Mouse (Mus musculus) CD4-positive, CD25-positive, alpha-beta regulatory T cell, adult 4 months (primary cell): Measurements from ENCODE around the gene Hipk1. TPM values are rescaled to one million over a fixed set of nuclear protein-coding genes. Genes with fewer than 3 reads are reported as not detected.
"Not testable (repeated sequence)": the region's sequence is repeated elsewhere in the genome, so short reads cannot be mapped to it uniquely, and the experiment has no call there.

ENCODE experiments used
- ATAC-seq: one replicate; pipeline ENCODE4 v1.8.0; 2017
- polyA plus RNA-seq, 2 experiments: library from polyadenylated mRNA; unstranded; fragments of 100-300 nt; shearing (Covaris generic); gene quantifications; one replicate each; pipeline ENCODE4 v1.2.1; 2017

Gene Hipk1
- polyA plus RNA-seq = 10 to 100 TPM; 25.6 to 29.8 TPM

DNA sequence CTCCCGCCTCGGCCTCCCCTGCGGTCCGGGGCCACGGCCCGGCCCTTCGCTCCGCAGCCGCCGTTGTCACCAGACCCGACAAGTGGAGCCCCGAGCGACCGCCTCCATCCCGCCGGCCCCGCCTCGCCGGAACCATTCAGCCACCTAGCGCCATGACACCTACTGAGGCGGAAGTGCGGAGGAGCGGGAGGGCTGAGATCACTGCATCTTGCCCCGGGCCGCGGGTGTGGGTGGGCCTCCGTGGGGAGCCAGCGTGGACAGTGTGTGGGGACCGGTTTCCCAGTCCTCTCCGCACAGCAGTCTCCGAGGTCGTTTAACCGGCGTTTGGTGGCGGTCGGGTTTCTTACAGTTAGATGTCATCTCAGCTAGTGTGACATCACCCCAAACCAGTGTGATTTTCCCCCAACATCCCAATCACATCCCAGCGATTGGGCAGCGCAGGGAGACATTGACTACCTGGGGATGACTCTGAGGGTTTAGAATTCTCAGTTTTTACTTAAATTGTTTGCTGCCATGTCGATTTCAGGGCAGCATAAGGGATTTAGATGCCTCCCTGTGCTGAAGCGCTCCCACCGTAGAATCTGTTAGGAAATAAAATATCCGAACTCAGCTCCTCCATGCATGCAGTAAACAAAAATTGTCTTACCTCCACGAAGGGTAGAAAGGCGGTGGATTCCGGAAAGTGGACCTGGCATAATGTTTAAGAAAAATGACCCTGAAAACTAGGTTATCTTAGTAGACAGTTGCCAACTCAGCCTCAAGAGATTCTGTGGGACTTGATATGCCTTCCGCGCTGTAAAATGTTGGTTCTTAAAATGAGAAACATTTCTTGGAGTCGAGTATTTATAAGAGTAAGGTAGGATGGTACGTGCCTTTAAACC, at the start of gene Hipk1:
Hipk1 (minus strand) TSS at position 334 of the 881 bp plus-strand sequence.
- ATAC-seq = peak; percentile 90

DNA sequence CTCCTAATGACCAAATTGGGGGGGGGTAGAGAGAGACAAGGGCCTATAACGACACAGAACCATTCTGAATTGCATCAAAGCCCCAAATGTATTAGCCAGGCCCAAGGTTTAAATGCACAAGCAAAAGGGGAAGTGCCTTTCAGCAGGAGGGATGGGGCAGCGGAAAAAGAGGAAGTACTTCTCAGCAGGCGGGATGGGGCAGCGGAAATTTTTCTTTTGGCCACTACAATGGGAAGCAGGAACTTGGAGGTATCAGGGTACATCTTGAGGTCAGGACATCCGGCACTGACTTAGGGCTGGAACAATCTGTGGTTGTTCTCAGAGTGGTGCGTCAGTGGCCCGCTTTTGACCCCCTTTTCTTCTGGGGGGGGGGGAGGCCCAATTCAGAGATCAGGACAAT, 49.6 kb upstream of the Hipk1 start:
- not testable (repeated sequence) for ATAC-seq

DNA sequence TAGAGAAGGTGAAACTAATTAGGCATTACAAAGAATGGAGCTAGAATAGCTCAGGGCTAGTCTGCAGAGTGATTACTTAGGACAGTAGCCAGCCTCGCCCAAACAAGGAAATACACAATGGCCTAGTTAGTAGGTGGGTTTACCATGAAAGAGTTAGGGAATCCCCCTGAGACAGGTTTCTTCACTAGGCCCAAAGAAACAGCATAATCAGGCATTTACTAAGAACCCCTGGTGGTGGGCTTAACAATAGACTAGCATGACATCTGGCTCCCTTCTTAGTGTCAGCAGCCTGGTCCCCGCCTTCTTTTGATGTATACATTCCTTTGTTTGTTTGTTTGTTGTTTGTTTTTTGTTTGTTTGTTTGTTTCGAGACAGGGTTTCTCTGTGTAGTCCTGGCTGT, 48.8 kb upstream of the Hipk1 start:
- not testable (repeated sequence) for ATAC-seq

DNA sequence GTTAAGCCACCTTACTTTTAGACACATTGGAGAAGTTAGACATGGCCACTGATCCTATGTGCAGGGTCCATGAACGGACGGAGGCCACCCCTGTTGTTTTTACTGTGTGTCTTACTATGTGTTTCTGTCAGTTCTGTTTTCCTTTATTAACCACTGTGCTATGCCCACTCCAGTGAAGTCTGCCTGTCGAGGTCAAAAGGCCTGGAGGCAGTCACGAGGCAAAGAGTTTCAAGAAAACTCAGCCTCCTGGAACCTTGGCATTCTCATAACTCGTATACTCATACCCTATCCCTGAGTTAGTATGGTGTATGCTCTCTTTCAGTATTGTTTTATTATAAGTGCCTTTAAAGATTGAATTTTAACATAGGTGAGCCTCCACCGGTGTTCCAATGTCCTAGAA, 48.3 kb upstream of the Hipk1 start:
- no peak for ATAC-seq

DNA sequence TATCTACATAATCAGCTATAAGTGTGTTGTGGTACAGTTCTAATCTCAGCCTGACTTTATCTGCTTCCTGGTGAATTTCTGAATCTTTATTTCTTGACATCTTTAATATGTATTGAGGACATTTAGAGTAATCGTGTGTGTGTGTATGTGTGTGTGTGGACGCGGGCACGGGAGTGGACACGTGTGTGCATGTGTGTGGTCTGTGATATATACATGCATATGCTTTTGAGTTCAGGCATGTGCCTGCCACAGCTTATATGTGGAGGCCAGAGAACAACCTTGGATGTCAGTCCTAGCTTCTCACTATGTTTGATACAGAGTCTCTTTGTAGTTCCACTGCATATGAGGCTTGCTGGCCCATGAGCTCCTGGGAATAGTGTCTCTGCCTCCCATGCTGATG, 45.1 kb upstream of the Hipk1 start:
- ATAC-seq = no peak

DNA sequence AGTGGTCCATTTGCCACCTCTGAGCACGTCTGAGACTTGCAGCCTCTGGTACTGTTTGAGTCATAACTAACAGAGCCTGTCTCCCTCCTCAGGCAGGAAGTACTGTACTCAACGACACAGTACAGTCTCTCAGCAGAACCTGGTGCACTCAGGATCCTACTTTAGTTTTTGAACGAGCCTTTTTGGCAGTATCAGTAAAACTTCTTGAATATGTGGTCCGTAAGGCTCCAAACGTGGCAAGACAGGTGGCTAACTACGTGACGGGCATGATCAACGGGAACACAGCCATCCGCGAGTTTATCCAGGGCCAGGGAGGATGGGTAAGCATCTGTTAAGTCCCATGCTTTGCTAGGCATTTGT, 44.6 kb upstream of the Hipk1 start:
- peak; percentile 97 for ATAC-seq

DNA sequence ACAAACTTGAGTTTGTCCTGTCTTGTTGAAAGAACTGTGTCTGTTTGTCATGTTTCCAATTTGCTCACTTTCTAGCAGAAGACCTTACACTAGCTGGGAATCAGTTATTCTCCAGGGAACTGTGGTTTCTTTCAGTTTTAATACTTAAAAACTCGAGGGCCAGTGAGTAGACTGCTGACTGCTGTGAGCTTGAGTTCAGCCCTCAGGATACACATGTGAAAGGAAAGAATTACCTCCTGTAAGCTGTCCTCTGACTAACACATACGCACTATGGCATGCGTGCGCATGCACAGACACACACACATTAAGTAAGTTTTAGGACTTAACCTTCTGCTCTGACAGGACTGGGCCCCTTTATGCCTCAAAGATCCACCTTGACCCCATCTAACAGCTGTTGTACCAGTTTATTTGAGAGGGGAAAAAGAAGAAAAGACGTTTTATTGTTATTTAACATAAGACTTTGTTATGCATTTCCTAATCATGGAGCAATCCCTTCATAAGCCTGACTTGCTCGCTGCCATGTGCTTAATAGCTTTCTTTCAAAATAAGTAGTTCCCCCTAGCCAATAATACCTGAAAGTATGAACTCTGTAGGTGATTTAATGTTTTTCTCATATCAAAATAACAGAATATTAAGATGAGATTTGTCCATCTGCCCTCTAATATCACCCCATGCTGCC, 44.0 kb upstream of the Hipk1 start:
- no peak for ATAC-seq

DNA sequence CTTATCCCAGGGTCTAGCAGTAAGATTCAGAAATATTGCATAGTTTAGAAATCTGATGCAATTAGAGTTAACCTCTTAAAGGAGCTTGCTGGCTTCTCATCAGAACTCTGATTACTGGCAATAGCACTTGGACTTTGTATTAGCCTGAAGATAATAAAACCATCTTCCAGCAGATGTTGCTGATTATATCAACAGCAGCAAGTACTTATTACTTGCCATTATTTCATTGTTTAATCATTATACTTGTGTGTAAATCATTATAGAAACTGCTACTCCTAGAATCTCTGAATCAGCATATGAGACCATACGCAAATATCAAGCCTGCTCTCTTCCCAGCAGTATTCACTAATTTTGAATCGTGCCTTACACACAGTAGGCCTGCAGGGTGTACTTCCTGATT, 42.6 kb upstream of the Hipk1 start:
- no peak for ATAC-seq

DNA sequence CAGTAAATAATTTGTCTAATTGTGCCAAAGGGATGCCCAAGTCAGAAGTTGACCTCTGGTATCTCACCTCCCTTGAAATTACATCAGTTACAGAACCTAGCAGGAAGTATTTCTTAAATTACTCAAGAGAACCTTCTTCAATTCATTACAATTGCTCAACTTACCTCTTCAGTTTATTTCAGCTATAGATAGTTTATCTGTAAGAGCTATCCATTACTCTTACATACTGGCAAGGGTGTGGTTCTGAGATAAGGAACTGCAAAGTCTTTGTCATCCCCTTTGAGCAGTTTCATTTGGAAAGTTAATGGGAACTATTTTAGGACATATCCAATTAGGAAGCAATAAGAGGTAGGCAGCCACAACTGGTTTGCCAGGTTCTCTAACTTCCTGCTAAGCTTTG, 41.1 kb upstream of the Hipk1 start, which contains the start of gene Bcl2l15:
Bcl2l15 (plus strand) TSS at position 176 of the 400 bp plus-strand sequence.
- no peak for ATAC-seq

DNA sequence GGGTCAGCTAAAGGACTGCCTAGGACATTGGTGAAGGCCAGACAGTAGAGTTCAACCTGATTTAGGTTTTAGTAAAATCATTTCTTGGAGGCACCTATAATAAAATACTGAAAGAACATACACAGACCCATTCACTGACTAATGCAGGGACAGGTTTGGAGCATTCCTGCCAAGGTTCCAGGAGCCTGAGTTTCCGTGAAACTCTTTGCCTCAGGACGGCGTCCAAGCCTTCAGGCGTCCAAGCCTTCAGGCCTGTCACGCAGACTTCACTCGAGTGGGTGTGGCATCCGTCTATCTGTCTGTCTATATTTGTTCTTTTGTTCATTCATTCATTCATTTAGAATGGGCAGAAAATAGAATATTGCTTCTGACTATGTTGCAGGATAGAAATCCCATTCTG, 39.8 kb upstream of the Hipk1 start:
- no peak for ATAC-seq

DNA sequence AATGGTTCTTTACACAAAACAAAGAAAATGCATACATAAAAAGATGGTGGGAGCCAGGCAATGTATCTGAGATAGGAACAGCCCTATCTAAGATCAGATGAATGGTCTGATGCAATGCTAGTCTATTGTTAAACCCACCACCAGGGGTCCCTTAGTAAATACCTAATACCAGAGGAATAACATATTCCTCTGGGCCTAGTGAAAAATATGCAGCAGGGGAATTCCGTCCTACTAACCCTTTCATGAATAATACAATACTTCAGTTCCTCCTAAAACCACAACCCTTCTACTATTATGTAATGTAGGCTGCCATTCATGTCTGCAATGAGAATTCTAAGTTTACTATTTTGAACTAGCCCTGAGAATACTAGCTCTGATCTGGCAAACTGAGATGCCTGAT, 39.3 kb upstream of the Hipk1 start:
- peak; percentile 85 for ATAC-seq

DNA sequence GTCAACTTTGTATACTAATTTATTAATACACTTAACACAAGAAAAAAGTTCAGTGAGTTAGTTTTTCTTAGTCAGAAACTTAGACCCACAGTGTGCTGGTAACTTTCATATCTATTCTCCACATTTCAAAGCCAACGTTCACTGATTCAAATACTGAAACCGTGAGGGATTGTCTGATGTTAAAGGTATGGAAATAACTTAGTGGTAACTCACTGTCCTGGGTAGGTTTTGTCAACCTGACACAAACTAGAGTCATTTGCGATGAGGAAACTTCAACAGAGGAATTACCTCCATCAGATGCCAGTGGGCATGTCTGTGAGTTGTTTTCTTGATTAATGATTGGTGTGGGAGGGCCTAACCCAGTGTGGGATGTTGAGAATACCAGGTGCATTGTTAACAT, 37.7 kb upstream of the Hipk1 start:
- ATAC-seq = peak; percentile 47

DNA sequence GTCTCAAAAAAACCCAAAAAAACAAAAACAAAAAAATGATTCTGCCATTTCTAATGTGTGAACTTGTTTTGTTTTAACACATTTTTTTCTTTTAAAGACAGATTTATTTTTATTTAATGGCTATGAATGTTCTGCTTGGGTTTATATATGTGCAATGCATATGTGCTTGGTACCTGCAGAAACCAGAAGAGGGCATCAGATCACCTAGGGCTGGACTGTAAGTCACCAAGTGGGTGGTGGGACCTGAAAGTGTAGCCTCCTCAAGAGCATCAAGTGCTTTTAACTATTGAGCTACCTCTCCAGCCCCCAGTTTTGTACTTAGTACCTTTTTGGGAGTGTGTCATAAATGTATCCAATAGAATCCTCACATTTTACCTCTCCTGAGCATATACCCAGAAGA, 36.2 kb upstream of the Hipk1 start:
- ATAC-seq = no peak

DNA sequence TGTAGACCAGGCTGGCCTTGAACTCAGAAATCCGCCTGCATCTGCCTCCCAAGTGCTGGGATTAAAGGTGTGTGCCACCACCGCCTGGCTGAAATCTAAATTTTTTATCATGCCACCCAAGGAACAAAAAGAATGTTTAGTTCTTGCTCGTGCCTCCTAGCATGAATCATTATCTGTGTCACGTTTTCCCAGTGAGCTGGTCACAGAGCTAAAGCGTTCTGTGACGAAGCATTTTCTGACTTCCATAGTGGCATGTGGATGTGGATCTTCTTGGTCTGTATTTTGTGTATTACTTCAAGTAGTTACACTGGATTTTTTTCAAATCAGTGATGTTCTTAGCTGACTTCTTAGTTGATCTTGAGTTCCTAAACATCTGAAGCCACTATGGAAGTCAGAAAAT, 19.6 kb upstream of the Hipk1 start:
- no peak for ATAC-seq

DNA sequence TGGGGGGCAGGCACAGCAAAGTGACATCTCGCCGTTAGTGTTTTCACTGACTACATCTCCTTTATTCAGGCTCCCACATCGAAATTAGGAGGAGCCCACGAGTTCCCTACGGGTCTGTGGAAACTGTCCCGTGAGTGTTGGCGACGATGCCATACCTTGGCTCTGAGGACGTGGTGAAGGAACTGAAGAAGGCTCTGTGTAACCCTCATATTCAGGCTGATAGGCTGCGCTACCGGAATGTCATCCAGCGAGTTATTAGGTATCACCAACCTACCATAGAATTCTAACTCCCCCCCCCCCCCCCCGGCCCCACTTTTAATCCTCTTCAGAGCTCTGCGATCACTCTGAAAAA, 18.4 kb upstream of the Hipk1 start:
- peak; percentile 38 for ATAC-seq

DNA sequence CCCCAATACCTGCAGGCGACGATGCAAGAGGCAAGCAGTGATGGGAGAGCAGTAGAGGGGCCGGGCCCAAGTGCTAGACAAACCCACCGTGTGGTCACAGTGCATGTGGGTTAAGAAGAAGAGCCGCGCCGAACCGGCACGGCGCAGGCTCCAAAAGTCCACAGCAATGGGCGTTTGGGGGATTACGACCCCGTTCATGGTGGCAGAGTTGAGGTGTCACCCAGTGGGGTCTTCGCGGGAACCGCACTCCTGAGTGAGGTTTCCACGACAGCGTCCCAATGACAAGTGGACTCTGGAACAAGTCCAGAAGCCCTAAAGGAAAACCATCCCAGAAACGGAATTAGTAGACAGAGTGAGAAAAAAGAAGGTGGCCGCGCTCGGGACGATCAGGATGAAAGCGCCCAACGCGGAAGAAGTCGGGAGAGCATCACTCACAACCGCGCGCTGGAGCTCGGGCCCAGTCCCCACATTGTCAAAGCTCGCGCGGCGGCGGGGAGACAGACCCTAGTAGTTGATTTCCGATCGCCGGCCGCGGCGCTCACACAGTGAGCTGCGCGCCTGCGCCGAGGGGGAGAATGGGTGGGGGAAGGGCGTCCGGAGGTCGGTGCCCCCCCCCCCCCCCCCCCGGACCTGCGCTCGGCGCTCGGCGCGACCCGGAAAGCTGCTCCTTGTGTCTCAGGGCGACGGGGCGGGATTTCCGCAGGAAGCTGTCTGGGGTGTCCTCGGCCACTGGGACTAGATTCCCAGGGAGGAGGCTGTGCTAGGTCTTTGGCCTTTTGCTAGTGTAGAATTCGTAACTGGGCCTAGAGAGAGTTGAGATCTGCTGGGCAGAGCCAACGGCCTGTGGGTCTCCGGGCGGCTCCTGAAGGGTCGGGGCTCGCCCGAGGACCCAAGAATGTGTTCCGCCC, 17.8 kb upstream of the Hipk1 start, which contains the start of the genes Dclre1b, Ap4b1 and Gm43064:
Dclre1b (minus strand) TSS at position 554 of the 908 bp plus-strand sequence.
Ap4b1 (plus strand) TSS at position 630 of the 908 bp plus-strand sequence.
Gm43064 (plus strand) TSS at position 683 of the 908 bp plus-strand sequence.
- peak; percentile 87 for ATAC-seq

DNA sequence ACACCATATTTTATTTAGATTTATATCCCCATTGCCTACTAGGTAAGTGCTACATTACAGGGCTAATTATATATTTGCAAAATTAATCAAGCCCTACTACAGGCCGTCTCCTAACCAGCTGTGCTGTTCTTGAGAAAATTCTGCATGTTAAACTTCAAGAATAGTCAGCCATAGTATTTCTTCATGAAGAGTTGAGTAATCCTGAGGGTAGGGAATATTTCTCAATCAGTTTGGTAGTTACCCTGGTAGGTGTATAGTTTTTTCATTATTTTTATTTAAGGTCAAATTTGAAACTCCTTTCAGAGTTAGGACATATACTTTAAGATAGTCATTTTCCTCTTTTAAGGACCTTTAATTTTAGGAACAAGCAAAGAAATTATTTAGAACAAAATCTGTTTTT, 14.3 kb upstream of the Hipk1 start:
- no peak for ATAC-seq

DNA sequence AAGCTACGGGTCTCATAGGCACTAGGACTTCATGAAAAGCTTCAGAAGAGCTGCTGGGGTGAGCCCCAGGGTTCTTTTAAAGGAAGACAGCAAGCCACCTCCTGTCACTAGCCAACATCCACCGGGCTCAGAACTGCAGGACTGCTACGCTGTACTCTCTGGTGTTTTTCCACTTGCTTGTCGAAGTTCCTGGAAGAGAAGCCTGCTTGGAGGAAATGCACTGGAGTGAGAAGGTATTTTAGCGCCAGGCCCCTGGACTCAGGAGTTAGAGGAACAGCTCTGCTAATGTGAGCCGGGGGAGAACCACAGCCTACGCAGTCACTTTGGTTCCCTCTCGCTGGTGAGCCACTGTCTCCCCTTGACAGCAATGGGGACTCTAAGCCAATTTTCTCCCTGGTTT, 11.5 kb upstream of the Hipk1 start:
- peak; percentile 18 for ATAC-seq

DNA sequence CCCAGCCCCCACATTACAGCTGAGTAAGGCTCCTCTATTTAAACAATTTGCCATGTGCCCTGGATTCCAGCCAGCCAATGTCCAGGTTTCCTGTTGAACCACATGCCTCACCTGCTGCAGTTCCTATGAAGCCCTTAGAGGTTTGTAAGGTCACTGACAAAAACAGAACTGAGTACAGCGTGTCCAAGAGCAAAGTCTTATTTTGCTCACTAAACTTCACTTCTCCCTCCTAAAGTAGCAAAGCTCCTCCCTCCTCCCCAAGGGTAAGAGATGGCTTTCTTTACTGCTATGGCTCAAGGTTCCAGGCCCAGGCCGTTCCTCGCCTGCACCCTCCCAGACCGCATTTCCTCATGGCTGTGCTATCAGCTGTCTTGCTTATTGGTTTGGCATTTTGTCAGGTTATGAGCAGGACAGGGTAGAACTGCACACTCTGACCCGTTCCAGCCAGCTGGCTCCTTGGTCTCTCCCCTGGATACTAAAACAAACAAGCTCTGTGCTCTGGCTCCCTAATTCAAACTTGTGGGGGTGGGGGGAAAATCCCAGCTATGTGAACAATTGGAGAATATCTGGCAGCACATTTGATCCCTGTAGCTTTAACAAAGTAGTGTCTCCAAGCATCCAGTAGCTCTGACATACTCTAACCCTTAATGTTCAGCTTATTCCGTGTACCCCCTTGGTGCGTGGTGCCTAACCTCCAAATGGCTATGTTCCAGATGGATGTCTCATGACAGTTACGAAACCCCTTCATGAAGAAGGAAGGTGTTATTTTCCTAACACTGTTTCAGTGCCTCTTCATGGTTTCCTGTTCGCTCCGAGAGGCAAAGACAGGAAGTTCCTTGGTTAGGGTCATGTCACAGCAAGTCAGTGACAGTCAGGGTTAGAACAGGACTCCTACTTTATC, 10.5 kb upstream of the Hipk1 start:
- ATAC-seq = peak; percentile 93

DNA sequence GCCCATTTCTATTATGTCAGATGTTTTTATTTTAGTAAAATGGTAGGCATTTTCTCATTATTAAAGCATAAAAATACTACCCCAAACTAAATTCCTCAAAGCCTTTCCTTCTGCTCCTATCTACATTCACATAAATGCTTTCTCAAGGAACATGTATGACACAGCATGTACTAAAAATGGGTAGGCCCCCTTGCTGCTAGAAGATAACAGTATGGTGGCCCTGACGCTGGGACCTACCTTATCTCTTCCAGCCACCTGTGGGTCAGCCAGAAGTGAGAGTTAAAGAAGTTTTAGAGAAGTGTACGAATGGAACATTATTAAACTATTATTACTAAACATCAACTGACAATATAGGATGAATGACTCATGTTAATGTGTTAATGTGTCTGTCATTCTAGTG, 8.1 kb upstream of the Hipk1 start:
- ATAC-seq = no peak

DNA sequence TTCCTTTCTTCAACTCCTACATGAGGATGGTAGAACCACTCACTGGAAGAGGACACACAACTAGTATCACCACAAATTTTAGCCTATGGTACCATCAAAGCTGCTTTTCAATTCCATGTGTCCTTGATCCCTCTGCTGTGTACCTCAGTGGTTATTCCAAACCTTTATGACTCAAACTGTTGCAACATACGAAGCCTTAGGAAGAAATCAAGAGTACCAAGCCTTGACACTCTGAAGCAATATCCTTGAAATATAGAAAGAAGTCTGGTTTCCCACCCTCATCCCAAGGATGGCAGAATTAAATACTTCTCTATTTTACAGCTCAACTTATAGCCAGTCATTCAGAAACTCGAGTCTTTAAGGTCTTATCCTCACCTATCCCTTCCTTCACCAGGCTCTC, 5.0 kb upstream of the Hipk1 start:
- ATAC-seq = no peak

DNA sequence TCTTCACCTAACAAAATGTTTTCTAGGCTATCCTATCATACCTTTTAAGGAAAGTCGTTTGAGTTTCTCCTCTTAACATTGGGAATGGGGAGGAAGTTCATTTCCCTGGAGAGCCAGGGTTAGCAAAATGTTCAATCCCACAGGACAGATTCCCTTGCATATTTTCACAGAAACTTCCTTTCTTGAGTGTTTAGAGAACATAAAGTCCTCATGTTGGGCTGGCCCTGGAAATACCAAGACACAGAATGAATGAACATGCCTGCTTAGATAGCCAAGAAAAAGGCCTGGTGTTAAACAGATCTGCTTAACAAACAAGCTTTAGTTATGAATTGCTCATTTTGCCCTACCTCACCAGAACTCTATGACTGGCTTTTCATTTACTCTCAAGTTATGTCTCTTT, 1.2 kb upstream of the Hipk1 start:
- ATAC-seq = no peak
